Mouse (Mus musculus) cerebellum, adult 11-12 months (tissue): ENCODE data around the gene Mdga2.
A peak's percentile ranks its signal among the peaks of the same experiment; 100 is the strongest.

ENCODE experiments used
- DNase-seq: peaks from one replicate; pipeline ENCODE4 v3.0.0; 2022

The Mdga2 gene

GRCm38 (mm10) chr12:66679558-66679957 lies 542.8 kb downstream of the Mdga2 start:
- no peak for DNase-seq

GRCm38 (mm10) chr12:66648605-66649552 lies 573.5 kb downstream of the Mdga2 start:
- DNase-seq, result no peak

- DNase-seq, result peak; percentile 10
Measured at GRCm38 (mm10) chr12:66640408-66640807, 581.9 kb downstream of the Mdga2 start.

GRCm38 (mm10) chr12:66619944-66620343 lies 602.4 kb downstream of the Mdga2 start:
- no peak for DNase-seq

GRCm38 (mm10) chr12:66591617-66592230 lies 630.6 kb downstream of the Mdga2 start:
- no peak for DNase-seq

GRCm38 (mm10) chr12:66565396-66565795 lies 657.0 kb downstream of the Mdga2 start:
- DNase-seq, result no peak

GRCm38 (mm10) chr12:66556846-66557245 lies 665.5 kb downstream of the Mdga2 start:
- no peak for DNase-seq

- no peak for DNase-seq
Measured at GRCm38 (mm10) chr12:66556178-66556820, 666.0 kb downstream of the Mdga2 start.

GRCm38 (mm10) chr12:66524973-66525372 lies 697.4 kb downstream of the Mdga2 start:
- DNase-seq, result no peak

GRCm38 (mm10) chr12:66499258-66499657 lies 723.1 kb downstream of the Mdga2 start:
- DNase-seq, result no peak

GRCm38 (mm10) chr12:66470868-66471267 lies 751.5 kb downstream of the Mdga2 start:
- DNase-seq, result no peak

GRCm38 (mm10) chr12:66470243-66470863 lies 752.0 kb downstream of the Mdga2 start:
- no peak for DNase-seq

- no peak for DNase-seq
Measured at GRCm38 (mm10) chr12:66465516-66465915, 756.8 kb downstream of the Mdga2 start.

GRCm38 (mm10) chr12:66443340-66443739 lies 779.0 kb downstream of the Mdga2 start:
- no peak for DNase-seq
